Mouse (Mus musculus) spleen, postnatal 10 days (tissue): Measurements from ENCODE around the gene Rab11fip3.

Experiments used
- DNase-seq, 2 experiments: peaks; one replicate each; pipeline ENCODE4 v3.0.0; 2021 to 2022; ENCODE audit warnings: low spot score in 2 of 2

Gene Rab11fip3

DNA sequence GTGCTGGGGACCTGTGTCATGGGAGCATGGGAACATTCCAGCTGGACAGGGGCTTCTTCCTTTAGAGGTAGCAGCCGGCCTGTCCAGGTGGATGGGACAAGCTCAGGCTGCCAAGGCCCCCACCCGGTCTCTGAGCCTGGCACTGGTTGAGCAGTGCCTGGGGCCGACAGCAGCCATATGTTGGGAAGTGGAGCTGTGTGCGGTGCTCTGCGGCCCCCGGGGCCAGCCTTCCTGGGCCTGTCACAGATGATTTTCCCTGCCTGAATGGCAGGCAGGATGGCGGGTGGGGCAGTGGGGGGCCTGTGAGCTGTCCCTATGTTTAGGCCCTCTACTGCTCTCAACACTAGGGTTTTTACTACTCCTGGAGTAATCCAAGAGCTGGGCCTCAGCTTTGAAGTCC, 113.2 kb downstream of the Rab11fip3 start:
- DNase-seq: no peak

DNA sequence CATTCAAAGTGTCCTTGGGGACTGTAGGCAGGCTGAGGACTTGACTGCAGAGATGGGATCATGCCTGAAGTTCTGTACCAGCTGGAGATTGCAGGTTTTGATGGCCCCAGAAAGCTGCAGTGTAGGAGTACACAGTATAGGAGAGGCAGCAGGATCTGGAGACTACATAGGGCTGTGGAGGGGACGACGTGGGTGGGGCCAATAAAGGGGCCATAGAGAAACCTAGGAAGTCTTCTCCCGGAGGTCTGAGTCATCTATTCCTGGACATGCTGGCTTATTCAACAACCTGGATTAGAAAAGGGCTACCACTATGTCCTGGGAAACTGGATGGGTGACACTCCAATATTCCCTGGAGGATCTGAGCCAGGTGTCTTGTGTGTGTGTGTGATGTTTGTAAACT, 113.6 kb downstream of the Rab11fip3 start:
- no peak for DNase-seq

DNA sequence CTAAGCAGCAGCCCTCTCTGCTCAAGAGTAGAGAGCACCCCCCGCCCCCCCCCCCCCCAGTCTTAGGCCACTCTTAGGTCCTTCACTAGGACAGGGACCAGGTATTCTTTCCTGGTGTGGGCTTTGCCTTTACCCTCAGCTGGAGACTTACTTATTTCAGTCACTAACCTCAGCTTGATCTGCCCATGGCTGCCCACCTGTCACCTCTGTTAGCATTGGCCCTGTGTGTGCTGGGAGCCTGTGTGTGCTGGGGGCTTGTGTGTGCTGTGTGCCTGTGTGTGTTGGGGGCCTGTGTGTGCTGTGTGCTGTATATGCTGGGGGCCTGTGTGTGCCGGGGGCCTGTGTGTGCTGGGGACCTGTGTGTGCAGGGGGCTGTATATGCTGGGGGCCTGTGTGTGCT, 114.7 kb downstream of the Rab11fip3 start:
- DNase-seq: no peak

DNA sequence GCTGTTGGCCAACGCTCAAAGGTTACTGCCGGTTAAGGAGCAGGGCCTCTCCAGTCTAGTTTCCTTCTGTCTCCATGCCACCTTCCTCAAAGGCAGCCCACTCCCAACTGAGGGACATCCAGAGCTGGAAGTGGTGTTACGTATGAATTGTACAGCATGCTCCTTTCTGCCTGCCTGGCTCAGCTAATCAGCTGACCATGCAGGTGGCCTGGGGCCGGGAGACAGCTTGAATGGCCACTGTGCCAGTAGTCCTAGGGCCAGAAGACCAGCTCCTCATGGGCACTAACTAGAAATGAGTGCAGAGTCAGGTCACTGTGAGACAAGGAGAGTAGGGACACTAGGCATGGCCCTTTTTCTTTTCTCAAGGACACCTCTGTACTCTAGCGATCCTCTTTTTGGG, 116.2 kb downstream of the Rab11fip3 start:
- no peak for DNase-seq

DNA sequence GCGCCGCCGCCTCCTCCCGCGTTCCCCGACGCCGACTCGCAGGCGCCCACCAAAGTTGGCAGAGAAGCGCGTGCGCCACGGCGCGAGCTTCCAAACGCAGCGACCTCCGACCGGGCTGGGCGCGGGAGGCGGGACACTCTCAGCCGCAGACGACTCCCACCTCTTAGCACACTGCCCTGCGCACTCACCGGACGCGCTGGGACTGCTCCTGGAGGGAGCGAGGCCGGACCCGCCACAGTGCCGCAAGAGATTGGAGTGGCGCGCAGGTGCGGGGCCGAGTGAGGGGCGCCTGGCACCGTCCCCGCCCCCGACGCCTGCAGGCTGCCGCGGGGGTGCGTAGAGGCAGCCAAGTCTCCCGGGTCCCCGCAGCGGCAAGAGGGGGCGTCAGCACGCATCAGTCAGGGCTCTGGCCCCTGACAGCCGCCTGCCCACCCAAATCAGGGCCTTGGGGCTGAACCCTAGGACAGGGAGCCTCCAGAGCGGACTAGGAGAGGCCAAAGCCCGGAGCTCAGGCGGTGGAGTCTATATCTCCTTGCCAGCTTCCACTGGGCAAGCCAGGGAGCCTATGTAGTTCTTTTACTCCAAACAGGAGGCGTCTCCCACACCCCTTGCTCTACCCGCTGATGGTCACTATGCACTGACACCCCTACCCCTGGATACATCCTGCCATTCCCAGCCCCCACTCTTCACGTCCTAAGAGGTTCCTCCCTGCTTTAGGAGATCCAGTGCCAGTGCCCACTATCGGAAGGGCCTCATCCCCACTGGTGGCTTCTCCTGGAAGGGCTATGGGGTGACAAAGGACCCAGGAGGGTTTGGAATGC, 117.3 kb downstream of the Rab11fip3 start, which contains the start of gene A930017K11Rik:
A930017K11Rik (minus strand) TSS at position 763 of the 821 bp plus-strand sequence.
- no peak for DNase-seq

DNA sequence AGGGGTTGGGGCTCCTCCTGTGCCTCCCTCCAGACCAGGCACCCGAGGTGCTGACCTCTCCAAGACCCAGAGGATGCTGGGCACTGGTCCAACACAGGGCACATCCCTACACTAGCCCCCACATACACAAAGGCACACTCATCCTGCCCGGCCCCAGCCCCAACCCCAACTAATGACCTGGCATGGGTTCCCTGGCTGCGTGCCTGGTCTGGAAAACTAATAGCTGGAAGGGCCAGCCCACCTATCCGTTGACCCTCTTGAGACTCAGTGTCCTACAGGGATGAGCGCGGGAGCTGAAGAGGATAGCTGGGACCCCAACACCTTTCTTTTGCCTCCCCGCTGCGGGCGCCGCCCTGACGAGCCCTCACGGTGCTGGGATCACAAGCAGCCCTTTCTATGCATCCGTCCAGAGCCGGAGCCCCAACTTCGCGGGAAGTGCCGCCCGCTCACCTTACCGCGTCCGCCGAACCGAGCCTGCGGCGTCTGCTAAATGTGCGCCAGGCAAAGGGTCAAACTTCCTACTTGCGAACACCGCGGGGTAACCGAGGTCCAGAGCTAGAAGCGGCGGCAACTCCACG, 118.0 kb downstream of the Rab11fip3 start:
- DNase-seq: no peak

DNA sequence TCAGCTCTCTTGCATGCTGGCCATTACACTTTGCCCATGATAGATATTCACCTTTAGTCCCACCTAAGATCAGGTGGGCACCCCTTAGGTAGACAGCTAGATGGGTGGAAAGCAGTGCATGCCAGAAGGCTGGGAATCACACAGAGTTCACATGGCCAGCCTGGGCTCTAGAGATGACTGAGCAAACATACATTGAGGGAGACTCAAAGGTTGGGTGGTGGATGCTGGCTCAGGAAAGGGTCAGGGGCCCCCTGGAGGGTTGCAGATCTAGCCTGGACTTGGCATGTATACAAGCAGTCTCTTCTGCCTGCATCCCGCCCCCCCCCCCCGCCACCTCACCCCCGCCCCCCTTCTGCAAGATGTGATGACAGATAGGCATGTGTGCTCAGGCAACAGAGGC, 118.6 kb downstream of the Rab11fip3 start:
- no peak for DNase-seq

DNA sequence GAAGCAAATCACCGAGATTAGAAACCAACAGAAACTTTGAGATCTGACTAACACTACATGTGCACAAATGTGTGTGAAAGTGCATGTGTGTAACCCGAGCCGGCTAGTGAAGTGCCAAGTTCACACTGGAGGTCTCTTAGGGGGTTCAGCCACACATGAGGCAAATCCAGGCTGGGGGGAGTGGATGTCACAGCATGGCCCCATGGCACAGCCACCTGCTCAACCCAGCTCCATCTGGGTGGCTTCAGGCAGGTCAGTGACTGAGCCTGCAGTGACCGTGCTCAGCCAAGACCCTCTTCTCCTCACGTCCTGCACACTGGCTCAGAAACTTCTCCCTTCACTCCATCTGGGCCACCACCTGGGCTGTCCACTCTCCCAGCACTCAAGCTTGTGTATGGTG, 119.4 kb downstream of the Rab11fip3 start:
- no peak for DNase-seq

DNA sequence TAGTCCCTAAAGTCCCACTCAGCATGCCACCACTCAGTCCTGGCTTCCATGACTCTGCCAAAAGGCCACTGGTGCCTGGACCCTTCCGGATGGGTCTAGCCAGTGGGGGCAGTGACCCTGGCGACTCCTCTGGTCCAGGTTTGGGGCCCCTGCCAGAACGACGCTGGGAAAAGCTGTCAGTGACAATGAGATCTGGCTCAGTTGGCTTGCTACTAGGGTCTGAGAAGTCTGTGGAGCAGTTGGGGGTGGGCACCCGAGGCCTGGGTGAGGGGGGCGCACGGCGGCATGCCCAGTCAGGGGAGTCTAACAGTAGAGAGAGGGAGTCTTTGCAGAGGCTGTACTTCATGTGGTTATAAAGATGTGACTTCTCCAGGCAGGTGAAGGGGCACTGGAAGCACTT, 121.3 kb downstream of the Rab11fip3 start:
- DNase-seq: no peak

DNA sequence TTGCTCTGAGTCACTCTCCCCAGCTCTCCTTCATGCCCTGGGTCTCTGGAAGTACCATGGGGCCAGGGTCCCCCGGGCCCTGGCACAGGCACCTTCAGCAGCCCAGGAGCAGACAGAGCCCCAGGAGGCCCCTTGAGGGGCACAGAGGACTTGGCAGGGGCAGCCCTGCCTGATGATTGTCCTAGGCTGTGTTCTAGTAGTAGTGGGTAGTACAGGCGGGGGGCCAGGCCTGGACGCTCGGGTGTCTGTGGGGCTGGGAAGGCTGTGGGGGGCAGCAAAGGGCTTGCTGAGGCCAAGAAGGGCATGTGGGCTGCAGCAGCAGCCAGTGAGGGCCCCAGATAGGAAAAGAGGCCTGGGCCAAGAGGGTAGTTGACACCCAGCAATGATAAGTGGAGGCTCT, 121.8 kb downstream of the Rab11fip3 start:
- no peak for DNase-seq

DNA sequence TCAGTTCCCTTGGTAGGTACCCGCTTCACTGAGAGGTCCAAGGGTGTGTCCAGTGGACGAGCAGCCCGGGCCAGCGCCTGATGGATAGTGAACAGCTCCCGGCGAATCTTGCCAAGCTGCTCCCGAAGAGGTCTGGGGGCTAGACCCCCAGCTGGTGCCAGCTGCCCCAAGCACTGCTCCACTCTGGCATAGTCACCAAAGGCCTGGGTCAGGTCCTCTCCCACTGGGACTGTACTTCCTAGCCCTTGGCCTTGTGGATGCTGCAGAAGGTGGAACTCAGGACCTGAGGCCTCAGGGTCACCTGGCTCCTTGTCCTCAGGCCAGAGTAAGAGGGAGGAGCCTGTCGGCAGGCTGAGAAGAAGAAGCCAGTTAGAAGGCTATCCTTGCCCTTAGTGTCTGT, 122.5 kb downstream of the Rab11fip3 start:
- peak in 1 of 2 experiments; percentile 53 for DNase-seq

DNA sequence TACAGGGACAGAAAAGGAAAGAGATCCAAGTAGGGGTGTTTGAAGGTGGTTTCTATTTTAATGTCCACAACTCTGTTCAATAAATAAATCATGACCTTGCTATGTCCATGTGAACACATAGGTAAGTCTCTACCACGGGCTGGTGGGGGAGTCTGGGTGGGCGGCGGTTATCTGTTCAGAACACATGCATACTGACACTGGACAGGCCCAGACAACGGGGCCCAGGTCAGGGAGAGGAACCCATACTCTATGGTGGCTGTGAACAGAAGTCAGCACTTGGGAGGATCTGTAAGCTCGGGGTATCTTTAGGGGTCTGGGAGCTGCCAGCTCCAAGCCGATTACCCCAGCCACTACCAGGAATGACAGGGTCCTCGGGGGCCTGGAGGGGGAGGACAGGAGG, 123.0 kb downstream of the Rab11fip3 start:
- DNase-seq: peak in 1 of 2 experiments; percentile 51

DNA sequence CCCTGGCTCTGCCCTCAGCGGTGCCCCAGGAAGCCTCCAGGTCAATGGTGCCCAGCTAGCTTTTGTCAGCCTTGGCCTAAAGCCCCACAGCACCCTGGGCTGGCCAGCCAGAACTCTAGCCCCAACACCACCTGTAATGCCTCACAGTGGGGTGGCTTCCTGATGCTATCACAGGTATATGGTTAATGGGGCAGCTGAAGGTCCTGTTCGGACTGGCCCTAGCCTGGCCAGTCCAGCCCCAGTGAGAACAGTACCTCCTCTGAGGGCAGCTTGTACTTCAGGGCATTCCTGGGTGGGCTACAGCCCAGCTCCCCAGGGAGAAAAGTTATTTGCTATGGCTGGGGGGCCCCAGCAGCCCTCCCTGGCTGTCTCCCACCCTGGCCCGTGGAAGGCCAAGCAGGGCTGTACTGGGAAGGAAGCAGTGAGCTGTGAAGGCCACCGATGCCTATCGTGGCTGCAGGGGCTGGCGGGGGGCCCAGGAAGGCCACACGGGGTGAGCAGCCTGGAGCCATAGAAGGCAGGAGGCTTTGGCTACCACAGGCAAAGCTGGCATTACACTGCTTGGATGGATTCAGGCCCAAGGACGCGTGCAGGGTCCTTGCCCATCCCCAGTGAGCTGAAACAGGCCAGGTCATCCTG, 123.7 kb downstream of the Rab11fip3 start:
- no peak for DNase-seq

DNA sequence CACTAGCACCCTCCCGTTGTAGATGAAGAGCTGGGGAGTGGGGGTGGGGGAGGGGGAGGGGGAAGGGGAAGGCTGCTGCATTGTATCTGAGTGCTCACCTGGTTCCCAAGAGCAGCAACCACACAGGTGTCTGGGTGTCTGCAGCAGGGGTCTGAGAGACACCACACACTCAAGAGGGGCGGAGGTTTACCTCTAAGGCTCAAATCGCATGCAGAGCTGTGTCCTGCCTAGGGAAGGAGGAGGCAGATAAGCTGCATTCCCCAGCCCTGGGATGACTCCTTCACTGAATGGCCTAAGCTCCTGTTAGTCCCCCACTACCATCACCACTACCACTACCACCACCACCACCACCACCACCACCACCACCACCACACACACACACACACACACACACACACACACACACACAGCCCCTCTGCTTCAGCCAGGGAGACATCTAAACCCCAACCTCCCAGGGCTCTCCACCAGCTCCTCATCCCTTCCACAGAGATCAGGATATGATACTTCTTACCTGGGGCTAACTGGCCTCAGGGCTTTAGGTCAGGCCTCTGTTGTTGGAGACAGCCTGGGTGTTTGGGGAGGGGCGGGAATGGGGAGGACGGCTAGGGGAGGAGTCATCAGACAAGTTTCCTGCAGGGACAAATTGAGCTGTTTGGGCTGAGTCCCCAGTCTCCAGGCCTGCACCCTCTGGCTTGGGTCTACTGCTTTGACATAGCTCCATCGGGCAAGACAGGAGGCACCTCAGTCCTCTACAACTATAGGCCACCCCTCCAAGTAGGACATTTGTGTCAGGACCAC, 124.8 kb downstream of the Rab11fip3 start, which contains the start of the genes Pigq and Nhlrc4:
Pigq (minus strand) TSS at position 571 of the 798 bp plus-strand sequence.
Nhlrc4 (minus strand) TSS at position 596 of the 798 bp plus-strand sequence.
- DNase-seq: peak; percentile 55 to 63

DNA sequence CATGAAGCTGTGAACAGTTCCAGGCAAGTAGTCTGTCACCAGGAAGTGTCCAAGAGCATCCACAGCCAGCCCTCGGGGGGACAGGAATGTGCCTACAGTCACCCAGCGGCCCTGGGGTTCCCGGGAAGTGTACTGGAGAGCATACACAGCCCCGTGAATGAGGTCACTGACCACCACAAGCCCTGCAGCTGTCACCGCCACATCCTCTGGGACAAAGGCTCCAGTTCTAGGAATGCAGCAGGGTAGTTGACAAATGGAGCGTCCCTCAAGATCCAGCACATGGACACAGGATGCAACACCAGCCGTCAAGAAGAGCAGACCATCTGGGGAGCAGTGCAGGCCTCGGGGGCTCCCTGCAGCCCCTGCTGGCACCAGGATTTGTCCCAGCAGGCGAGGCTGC, 125.6 kb downstream of the Rab11fip3 start:
- no peak for DNase-seq

DNA sequence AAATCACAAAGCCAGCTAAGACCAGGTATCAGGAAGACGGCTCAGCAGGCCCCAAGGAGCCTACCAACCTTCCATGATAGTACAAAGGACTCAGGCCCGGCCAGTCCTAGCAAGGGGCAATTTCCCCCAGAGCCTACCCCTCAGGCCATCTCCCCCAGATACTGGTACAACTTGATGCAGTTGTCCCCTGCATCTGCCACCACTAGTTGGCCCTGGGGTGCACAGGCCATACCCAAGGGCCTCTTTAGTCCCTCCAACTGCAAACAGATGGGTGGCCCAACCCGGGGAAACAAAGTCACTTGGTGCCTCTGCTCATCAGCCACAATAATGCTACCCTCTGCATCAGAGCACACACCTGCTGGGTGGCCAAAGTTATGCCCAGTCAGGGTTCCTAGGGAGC, 126.1 kb downstream of the Rab11fip3 start:
- DNase-seq: peak in 1 of 2 experiments; percentile 64

DNA sequence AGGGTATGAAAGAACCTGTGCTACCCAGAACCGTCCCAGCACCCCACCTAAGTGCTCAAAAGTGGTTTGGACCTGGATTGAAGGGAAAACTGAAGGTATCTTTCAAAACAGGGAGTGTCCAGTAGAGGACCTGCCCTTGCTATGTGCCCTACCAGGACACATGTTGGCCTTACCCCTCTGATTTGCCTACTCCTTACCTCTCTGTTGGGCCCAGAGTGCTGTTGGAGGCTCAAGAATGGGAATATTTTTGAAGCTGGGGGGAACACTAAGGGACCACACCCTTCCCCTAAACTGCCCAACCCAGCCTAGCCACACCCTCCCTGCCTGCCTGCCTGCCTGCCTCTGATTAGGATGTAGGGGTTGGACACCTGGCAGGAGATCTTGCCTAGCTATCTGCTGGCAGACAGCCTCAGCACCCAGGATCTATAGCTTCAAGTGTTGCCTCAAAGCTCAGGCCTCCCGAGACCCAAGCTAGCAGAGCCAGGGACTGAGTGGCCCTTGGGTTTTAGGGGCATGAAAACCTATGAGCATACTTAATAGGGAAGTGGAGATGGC, 126.7 kb downstream of the Rab11fip3 start:
- DNase-seq: peak; percentile 76 to 91

DNA sequence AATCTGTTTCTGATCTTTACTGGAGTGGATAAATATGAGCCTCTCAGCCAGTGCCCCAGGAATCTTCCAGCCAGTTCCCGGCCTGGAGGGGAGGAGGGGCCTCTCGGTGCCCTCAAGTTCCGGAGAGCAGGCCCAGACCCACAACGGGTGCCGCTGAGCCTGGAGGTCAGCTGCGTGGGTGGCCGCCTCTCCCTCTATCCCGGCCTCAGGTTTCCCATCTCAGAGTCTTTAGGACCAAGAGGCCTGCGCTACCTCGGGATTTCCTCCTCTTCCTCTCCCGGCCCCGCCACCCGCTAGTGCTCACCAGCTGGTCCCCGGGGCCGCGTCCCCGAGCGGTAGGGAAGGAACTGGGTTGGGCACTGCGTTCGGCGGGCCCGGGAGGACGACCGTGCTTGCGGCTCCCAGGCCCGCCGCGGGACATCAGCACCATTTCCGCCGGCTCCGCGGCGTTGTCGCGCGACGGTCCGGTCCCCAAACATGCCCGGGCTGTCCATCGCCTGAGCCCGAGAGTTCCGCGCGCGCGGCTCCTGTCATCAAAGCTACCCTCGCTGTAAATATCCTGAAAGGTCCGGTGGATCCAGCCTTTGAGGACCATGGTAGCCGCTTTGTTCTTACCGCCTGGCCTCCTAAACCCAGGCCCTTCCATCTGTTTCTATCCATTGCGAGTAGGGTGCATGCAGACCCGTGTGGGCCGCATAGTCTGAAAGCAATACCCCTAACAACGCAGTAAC, 127.7 kb downstream of the Rab11fip3 start:
- DNase-seq: peak; percentile 80 to 83
